Mouse (Mus musculus) liver, adult (tissue): Measurements from ENCODE around the gene Mta3.

Experiments used
- GATA4 ChIP-seq: IDR thresholded peaks from 2 replicates; pipeline ENCODE4 v1.6.1; 2014; ENCODE audit warnings: mild to moderate bottlenecking, low read length; ENCODE audit not compliant: insufficient replicate concordance

Mta3 gene

GRCm38 (mm10) chr17:83706116-83706593, at the start of gene Mta3:
Gene Mta3, plus strand, starts transcription at chr17:83706163.
- no peak for TF ChIP-seq GATA4

GRCm38 (mm10) chr17:83657375-83657774, 48.6 kb upstream of the Mta3 start:
- TF ChIP-seq GATA4, result no peak

GRCm38 (mm10) chr17:83658943-83659342, 47.0 kb upstream of the Mta3 start:
- no peak for TF ChIP-seq GATA4

GRCm38 (mm10) chr17:83664761-83665160, 41.2 kb upstream of the Mta3 start:
- no peak for TF ChIP-seq GATA4

GRCm38 (mm10) chr17:83666597-83667287, 39.2 kb upstream of the Mta3 start:
- TF ChIP-seq GATA4, result no peak

- TF ChIP-seq GATA4, result no peak
These were observed 37.9 kb upstream of the Mta3 start for GRCm38 (mm10) chr17:83667934-83668690.

- TF ChIP-seq GATA4, result no peak
These were observed 33.3 kb upstream of the Mta3 start for GRCm38 (mm10) chr17:83672685-83673084.

GRCm38 (mm10) chr17:83677370-83677769, 28.6 kb upstream of the Mta3 start:
- TF ChIP-seq GATA4, result no peak

- TF ChIP-seq GATA4, result no peak
These were observed 24.0 kb upstream of the Mta3 start for GRCm38 (mm10) chr17:83681977-83682376.

- TF ChIP-seq GATA4, result no peak
These were observed 21.5 kb upstream of the Mta3 start for GRCm38 (mm10) chr17:83684475-83684874.

GRCm38 (mm10) chr17:83690418-83690817, 15.5 kb upstream of the Mta3 start:
- no peak for TF ChIP-seq GATA4

GRCm38 (mm10) chr17:83691379-83691778, 14.6 kb upstream of the Mta3 start:
- no peak for TF ChIP-seq GATA4

GRCm38 (mm10) chr17:83693941-83694340, 12.0 kb upstream of the Mta3 start:
- no peak for TF ChIP-seq GATA4

- no peak for TF ChIP-seq GATA4
These were observed 10.2 kb upstream of the Mta3 start for GRCm38 (mm10) chr17:83695785-83696184.

GRCm38 (mm10) chr17:83699062-83699724, 6.8 kb upstream of the Mta3 start:
- no peak for TF ChIP-seq GATA4

GRCm38 (mm10) chr17:83700125-83700524, 5.8 kb upstream of the Mta3 start:
- no peak for TF ChIP-seq GATA4
